Mouse (Mus musculus): ENCODE results near the gene Tmem179. TPM values are rescaled to one million over a fixed set of nuclear protein-coding genes. Genes with fewer than 3 reads are reported as not detected.

Gene Tmem179
- 10 to 100 TPM; 83.6 to 91.1 TPM for total RNA-seq (2021)

DNA sequence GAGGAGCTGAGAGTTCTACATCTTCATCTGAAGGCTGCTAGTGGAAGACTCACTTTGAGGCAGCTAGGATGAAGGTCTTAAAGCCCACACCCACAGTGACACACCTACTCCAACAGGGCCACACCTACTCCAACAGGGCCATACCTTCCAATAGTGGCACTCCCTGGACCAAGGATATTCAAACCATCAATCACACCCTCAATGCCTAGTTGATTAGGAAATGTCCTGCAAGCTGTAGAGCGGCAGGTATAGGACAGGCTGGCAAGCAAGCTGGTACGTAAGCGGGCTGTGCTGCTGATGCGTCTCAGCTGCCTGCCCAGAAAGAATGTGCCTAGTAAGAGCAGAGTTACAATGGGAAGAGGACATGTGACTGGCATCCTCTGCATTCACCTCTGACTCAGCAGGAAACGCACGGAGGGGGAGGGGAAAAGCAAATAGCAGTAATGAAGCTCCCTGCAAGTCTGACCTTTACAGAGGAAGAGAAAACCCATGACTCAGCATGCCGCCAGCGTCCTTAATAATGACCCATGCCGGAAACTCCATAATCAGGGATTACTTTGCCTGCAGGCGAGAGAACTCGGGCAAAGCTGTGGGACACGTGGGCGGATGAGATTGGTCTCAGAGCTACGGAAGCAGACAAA is at the start of gene Tmem179:
Gene Tmem179, minus strand, starts transcription at position 51 of the 641 bp plus-strand sequence.
- no peak for DNase-seq
- intact Hi-C loops (cut with DNase I) = no loop called here

DNA sequence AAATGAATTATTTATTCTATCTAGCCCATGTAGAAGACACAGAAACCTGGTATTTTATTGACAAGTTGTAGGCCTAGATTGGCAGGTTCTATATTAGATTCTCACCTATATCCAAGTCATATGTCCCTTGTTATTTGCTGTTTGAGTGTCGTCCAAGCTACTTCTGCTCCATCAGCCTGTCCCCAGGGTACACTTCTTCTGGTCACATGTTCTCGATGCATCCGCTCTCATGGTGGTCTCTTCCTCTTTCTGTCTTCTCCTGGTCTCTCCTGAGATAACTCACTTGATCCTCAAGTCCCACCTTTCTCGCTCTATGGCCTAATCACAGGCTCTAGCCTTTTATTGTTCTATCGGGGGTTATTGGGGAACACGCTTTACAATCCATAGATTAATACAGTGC is 46.5 kb upstream of the Tmem179 start:
- no peak for DNase-seq
- intact Hi-C loops (cut with DNase I) = no loop called here

DNA sequence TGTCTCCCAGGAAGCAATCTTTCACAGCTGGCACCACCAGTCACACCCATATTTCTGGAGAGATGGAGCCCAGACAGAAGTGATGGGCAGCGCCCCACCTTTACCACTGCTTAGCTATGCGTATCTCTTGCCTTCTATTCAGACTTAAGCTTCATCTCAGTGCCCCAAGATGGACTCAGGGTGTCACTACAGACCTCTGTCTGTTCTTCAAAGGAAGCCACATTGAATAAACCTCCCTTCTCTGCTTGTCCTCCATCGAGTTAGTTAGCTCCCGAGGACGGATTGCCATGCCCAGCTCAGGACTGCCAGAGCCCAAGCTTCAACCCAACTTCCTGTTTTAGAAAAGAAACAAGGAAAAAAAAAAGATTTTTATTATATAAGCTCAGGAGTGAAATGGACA is 45.9 kb upstream of the Tmem179 start:
- intact Hi-C loops (cut with DNase I) = no loop called here
- DNase-seq = no peak

DNA sequence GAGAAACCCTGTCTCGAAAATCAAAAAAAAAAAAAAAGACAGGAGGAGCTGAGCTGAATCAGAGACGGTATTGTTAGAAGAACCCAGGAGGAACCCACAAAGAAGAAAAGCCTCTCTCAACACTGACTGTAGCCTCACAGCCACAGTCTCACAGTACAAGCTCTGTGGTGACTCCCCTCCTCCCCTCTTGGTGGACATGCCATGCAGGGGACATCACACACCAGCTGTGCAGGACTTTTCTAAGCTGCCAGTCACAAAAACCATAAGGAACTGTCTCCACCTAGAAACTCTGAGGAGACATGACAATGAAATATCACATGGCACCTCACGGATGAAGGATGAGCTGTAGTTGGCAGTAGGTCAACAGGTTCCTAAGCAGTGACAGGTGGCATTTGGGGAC is 44.6 kb upstream of the Tmem179 start:
- DNase-seq = no peak
- intact Hi-C loops (cut with DNase I) = no loop called here

DNA sequence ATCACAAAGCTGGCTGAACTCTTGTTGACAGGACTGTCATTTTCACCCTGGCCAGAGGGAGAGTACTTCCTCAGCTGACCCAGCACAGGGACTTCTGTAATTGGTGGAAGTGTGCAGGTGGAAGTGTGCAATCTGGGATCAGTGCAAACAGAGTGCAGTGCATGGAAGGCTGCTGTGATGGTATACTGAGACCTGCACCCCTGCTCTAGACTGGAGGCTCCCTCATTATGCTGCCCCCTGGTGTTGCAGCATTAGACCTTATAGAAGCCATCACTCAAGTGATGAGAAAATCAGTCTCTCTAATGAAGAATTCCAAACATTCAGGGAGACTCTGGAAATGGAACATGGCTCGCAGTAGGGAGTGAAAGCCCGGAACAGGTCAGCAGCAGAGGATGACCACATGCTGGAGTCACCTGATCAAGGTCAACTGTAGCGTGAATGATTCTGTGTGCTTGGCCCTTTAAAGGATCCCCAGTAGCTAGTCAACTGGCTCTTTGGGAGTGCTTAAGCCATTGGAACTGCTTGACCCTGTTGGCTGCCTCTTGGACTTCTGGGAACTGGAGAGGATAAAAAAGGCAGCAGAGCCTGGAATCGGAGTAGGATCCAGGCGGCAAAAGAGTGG is 43.7 kb upstream of the Tmem179 start:
- intact Hi-C loops (cut with DNase I) = no loop called here
- DNase-seq = no peak

DNA sequence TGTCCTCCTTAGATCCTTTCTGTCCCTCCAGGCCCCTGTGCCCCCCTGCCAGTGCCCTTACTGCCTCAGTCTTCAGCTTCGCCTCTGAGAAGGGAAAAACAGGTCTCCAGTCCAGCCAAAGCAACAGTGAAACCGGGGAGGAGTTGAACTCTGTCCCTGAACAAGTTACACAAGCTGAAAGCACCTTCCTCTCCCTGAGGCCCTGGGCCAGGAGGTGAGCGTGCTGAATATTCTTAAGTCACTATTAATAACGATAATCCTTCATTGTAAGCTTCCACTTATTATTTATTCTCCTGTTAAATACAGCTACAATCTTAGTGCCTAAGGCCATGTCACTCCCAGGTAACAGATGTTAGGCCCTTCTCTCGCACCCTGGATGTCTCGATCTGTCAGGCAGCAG is 43.1 kb upstream of the Tmem179 start:
- no peak for DNase-seq

DNA sequence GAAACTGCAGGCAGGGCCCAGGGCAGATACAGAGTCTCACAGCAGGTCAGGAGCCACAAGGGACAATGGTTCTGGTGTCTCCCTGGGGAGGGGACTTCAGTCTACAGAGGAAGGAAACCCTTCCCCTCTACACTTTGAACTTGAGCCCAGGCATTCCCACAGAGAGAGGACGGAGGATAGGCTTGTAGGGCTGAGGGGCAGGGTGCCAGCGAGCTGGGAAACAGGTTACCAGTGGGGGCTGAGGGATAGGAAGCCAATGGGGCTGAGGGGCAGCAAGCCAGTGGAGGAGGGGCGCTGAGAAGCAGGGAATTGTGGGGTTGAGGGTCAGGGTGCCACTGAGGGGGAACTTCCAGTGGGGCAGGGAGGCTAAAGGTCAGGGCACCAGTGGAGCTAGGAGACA is 42.7 kb upstream of the Tmem179 start:
- intact Hi-C loops (cut with DNase I) = no loop called here
- no peak for DNase-seq

More for the DNA sequence above, 43.1 kb upstream of the Tmem179 start:
- intact Hi-C loops (cut with DNase I) = no loop called here

DNA sequence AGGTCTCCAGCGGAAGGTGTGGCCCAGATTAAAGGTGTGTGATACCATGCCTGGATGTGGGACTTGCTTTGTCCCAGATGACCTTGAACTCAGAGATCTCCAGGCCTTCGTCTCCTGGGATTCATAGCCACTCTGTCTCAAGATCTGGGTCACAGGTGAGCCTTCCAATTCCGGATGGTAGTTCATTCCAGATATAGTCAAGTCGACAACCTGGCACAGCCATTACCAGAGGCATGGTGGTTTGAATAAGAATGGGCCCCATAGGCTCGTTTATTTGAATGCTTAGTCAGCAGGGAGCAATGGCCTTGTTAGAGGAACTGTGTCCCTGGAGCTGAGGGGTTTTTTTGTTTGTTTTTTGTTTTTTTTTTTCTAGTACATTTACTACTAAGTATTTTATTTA is 40.7 kb upstream of the Tmem179 start:
- no peak for DNase-seq
- intact Hi-C loops (cut with DNase I) = no loop called here

DNA sequence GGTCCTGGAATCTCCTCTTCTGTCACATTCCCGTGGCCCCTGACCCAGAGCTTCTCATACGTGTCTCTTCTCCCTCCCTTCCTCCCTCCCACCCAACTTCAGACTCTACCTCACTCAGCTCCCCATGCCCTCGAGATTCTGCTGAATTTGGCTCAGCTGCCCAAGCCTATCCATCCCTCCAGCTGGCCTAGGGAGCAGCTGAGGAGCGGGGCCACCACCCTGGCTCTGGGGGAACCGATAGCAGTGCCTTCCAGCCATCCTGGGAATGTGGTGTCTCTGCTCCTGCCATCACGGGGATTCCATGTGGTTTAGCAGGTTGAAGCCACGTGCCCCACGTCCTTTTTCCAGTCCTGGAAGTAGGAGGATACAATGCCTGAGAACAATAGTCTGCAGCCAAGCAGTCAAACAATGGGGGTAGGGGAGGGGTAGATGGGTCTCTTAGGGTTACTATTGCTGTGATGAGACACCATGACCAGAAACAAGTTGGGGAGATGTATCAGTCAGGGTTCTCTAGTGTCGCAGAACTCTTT is 40.0 kb upstream of the Tmem179 start:
- intact Hi-C loops (cut with DNase I) = no loop called here
- no peak for DNase-seq

DNA sequence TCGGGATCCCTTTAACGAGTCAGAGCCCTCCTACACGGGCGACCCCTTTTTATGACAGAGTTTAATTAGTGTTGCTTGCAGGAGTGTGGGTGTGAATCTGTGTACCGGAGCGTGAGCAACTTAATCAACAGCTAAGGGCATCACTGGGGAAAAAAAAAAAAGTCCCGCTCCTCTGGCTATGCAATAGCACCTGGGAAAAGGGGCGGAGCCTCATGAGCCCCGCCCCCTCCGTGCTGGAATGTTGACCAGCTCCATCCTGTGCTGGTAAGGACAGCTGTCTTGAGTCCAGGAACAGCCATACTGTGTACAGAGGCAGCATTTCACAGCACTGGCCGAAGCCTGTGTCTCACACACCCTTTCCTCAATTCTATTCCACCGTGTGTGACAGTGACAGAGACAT is 38.4 kb upstream of the Tmem179 start:
- DNase-seq = no peak
- intact Hi-C loops (cut with DNase I) = loop anchor here (5.0 kb wide), 1 partner anchor 67 kb away; the partner anchor contains the start of gene Adssl1

DNA sequence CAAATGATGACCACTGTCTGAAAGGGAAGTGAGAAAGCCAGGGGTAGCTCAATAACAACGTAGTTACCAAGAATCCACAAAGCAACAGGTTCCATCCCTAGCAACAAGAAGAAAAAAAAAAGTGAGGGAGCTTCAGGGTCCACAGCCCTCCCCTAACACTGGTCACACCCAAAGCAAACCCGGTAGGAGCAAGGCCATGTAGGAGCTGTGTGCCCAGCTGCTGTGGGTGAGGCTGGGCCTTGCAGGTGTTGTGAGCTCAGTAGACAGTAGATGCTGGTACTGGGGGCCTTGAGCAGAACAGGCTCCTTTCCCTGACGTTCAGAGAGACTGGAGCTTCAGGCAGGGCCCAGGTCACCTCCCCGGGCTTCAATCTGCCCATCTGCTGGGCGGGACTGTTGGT is 36.0 kb upstream of the Tmem179 start:
- intact Hi-C loops (cut with DNase I) = loop anchor here (5.0 kb wide), 1 partner anchor 70 kb away; the partner anchor contains the start of gene Adssl1

DNA sequence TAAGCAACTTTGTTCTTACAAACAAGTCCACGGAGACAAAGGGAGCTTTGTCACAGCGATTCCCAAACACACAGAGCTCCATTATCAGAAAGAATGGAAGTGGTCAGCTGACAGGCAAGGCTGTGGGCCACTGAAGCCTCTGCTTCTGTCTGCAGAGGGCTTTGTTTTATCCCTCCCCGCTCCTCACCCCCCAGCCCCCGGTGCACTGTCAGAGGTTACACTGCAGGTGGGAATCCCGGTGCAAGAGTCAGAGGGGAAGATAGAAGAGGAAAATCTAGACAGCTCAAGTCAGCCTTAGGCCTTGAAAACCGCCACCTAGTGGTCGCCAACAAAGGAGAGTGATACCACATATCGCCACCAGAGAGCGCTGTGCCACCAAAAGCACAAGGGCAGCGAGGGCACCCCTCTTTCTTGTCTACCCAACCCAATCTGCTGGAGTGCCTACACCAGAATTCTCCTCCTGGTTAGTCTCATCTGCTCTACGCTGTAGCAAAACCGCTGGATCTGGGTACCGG is 35.4 kb upstream of the Tmem179 start:
- peak; percentile 80 for DNase-seq
- intact Hi-C loops (cut with DNase I) = loop anchor here (5.0 kb wide), 1 partner anchor 70 kb away; the partner anchor contains the start of gene Adssl1

More for the DNA sequence above, 36.0 kb upstream of the Tmem179 start:
- no peak for DNase-seq

DNA sequence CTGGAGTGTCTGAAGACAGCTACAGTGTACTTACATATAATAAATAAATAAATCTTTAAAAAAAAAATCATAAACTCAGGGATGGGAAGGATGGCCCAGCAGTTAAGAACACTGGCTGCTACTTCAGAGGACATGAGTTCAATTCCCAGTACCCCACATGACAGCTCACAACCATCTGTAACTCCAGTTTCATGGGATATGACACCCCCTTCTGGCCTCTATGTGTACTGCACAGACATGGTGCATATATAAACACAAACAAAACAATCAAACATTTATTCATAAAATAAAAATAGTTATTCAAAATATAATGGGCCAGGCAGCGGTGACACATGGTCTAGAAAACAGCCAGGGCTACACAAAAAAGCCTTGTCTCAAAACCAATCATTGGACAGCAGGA is 32.7 kb upstream of the Tmem179 start:
- intact Hi-C loops (cut with DNase I) = loop anchor here (10.0 kb wide), 1 partner anchor 434 kb away; no protein-coding TSS in a partner anchor
- DNase-seq = no peak

DNA sequence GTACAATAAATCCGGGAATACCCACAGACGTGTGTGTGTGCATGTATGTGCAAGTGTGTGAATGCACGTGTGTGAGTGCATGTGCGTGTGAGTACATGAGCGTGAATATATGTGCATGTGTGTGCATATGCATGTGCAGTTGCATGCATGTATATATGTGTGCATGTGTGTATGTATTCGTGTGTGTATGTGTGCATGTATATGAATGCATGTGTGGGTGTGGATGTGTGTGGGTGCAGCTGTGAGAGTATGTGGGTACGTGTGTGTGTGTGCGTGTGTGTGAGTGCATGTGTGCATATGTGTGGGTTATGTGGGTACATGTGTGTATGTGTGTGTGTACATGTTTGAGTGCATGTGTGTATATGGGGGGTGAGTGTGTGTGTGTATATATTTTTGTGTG is 29.6 kb upstream of the Tmem179 start:
- DNase-seq = no peak
- intact Hi-C loops (cut with DNase I) = loop anchor here (10.0 kb wide), 1 partner anchor 431 kb away; no protein-coding TSS in a partner anchor

DNA sequence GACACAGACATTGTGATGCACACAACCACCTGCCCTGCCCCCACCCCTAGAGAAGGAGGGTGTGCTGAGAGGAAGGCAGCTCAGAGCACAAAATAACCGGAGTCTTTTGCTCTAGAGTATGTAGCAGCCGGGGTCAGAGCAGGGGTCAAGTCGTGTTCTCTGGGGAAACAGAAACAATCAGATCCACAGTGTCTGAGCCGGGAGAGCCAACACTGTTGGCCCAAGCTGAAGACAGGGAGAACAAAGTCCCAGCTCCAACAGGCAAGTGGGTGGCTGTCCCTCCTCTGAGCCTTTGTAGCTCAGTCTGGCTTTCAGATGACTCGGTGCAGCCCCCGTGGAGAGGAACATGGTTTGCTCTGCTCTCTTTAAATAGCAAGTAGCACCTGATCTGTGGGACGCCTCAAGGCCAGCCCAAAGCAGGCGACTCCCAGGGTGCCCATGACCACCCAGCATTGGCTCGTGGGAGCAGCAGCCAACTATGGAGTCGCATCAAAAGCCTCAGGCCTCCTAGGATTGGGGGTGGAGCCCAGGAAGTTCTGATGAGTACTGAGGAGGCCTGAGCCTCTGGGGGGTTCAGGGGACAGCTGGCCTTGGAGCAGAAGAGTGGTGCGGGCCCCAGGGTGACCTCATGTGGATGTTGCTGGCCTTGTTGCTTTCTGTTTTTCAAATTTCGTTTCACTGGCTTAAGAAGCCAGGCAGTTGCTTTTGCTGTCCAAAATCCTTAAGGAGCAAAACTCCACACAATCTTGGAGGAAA is 28.6 kb upstream of the Tmem179 start:
- DNase-seq = no peak
- intact Hi-C loops (cut with DNase I) = loop anchor here (5.0 to 10.0 kb wide), 2 partner anchors 398 to 430 kb away; partner anchors contain the start of gene Kif26a

DNA sequence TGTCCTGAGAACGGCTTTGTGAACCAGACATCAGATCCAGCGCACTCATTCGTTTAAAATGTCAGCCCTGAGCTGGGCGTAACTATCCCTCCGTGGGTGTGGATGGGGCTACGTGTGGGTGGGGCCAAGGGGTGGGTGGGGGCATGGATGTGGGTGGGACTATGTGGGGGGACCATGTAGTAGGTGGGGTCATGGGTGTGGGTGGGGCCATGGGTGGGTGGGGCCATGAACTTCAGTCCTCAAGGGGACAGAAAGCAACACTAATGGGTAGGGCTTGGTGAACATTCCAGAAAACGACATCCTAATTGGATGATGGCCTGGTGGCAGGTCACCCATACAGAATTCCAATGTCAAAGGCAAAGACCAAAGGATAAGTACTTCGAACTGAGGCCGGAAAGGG is 27.4 kb upstream of the Tmem179 start:
- no peak for DNase-seq
- intact Hi-C loops (cut with DNase I) = loop anchor here (5.0 to 10.0 kb wide), 2 partner anchors 397 to 429 kb away; partner anchors contain the start of gene Kif26a

DNA sequence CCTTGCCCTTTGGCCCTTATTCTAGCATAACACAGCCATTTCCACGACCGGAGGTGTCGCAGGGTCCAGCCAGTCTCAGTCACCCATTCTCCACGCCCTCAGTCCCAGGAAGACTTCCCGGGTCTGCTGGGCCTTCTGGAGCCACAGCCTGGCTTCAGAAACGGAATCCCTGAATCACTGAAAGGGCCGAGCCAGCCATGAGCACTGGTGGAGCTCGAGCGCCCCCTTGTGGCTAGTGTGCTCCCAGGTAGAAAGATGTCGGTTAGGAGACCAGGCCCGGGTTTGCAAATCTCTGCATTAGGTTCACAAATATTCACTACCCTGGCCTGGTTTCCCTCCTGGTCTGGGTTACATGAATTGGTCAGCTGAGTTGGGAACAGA is 26.4 kb upstream of the Tmem179 start:
- intact Hi-C loops (cut with DNase I) = loop anchor here (5.0 to 10.0 kb wide), 2 partner anchors 396 to 428 kb away; partner anchors contain the start of gene Kif26a
- peak; percentile 94 for DNase-seq

DNA sequence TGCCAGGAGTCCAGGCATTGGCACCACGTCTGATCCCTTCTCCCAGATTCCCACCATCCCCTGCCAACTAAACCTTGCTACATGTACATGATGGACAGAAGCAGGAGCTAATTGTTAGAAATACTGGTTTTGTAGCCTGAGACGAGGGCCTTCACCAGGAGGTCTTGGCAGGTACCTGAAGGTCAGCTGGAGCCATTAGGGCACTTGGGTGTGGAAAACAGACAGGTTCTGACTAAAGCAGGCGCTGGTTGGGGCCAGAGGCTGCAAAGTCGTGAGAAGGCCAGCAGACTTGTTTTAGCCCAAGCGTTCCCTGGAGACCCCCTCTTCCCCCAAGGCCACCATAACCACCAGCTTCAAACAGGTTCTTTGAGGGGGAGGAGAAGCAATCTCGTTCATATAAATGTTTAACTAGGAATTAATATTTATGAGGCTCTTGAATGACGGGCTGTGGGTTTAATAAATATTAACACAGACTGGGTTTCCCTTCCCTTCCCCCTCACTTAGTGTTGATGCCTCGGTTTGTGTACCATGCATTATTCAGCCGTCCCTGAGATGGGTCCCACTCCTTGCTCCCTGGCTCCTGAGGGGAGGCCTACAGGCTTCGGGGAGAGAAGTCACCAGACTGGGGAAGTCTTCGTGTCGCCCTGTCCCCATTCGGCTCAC is 25.8 kb upstream of the Tmem179 start:
- intact Hi-C loops (cut with DNase I) = loop anchor here (5.0 to 10.0 kb wide), 2 partner anchors 395 to 428 kb away; partner anchors contain the start of gene Kif26a
- DNase-seq = no peak

DNA sequence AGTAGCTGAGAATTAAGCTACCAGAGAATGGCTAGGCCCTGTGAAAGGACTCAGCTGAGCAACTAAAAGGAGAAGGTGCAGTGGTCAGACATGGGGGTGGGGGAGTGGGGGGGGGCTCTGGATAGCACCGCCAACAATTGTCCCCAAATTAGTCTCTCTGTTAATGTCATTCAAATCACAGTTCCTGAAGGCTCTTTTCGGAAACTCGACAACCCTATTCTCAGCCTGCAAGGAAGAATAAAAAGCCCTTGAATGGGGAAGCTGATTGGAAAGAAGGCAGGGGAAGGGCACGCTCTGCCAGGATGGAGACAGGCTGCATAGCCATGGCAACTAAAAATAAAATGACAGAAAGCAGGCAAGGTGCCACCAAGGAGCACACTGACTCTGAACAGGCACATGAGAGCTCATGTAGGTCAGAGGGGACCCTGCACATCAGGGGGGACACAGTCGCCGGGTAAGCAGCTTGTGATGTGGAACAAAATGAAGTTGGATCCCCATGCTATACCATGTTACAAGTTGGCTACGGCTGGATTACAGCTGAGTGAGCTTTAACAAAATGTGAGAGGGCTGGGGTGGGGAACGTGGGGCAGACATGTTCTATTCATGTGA is 25.0 kb upstream of the Tmem179 start:
- intact Hi-C loops (cut with DNase I) = loop anchor here (5.0 to 10.0 kb wide), 2 partner anchors 394 to 427 kb away; partner anchors contain the start of gene Kif26a
- peak; percentile 67 for DNase-seq

DNA sequence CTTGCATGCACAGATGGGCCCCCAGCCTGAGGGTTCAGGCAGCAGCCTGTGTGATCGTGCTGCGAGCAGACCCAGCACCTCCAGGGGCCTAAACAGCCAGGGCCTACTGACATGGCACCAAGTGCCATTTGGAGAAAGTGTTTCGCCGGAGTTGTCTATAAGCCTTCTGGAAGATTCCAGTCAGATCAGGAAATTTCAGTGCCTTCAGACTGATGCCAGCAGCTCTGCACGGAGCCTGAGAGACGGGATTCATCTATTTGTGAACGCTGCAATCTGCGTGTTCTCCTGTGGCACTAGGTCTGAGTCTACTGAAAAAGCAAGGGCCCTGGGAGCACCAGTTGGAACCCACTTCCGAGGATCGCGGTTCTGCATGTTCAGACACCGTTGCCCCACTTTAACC is 23.8 kb upstream of the Tmem179 start:
- intact Hi-C loops (cut with DNase I) = loop anchor here (5.0 to 10.0 kb wide), 2 partner anchors 393 to 426 kb away; partner anchors contain the start of gene Kif26a
- no peak for DNase-seq

All from left cerebral cortex, postnatal 4 days (tissue).